Mouse (Mus musculus) CH12.LX (cell line): ENCODE measurements around the gene Zfp518a.

Source experiments
- EP300 ChIP-seq: IDR thresholded peaks from 2 replicates; pipeline ENCODE4 v1.6.1; 2011; ENCODE audit warnings: low read length, improper control_type of control experiment
- MAX ChIP-seq: IDR thresholded peaks from 2 replicates; pipeline ENCODE4 v1.6.1; 2011; ENCODE audit warnings: low read length, improper control_type of control experiment
- MYC ChIP-seq: IDR thresholded peaks from 2 replicates; pipeline ENCODE4 v1.6.1; 2011; ENCODE audit warnings: low read depth, mild to moderate bottlenecking, improper control_type of control experiment, low read length
- POLR2A ChIP-seq: IDR thresholded peaks from 2 replicates; pipeline ENCODE4 v1.6.1; 2011; ENCODE audit warnings: low read depth, mild to moderate bottlenecking, improper control_type of control experiment, low read length
- POLR2AphosphoS2 ChIP-seq: IDR thresholded peaks from 2 replicates; pipeline ENCODE4 v1.6.1; 2011; ENCODE audit warnings: low read depth, low read length, improper control_type of control experiment
- SMC3 ChIP-seq: IDR thresholded peaks from 2 replicates; pipeline ENCODE4 v1.6.1; 2011; ENCODE audit warnings: low read depth, low read length, improper control_type of control experiment
- USF2 ChIP-seq: conservative IDR thresholded peaks from 2 replicates; pipeline ENCODE4 v1.6.1; 2011; ENCODE audit warnings: low read depth, low read length, improper control_type of control experiment

DNA sequence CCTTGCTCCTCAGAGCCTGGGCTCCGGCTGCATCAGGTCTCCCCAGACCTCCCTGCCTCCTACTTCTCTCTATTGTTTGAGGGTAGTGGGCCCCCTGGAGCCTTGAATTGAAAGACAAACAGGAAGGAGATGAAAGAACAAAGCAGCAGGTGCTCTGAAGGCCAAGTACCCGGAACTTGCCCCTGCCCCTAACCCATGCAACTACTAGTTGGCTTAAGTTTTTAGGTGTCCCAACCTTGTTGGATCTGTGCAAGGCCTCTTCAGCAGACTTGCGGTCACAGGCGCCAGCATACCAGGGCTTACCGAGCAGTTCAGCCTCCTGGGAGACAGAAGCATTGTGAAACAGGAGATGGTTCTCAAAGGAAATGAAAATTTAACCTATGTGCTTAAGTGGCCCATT is 41.5 kb downstream of the Zfp518a start:
- TF ChIP-seq POLR2A (no peak), MAX (no peak), SMC3 (no peak), EP300 (no peak), POLR2AphosphoS2 (no peak), USF2 (no peak), MYC (no peak)
